Mouse (Mus musculus) MEL (cell line): ENCODE data around the gene Nptn. TPM values are rescaled to one million over a fixed set of nuclear protein-coding genes. Genes with fewer than 3 reads are reported as not detected.
A peak's percentile ranks its signal among the peaks of the same experiment; 100 is the strongest.

ENCODE experiments used
- DNase-seq: peaks from one replicate; pipeline ENCODE4 v3.0.0; 2011; ENCODE audit warnings: low read depth, low spot score
- H3K27ac ChIP-seq: 2 replicates; pipeline ENCODE4 v1.5.1; 2012; ENCODE audit warnings: low read depth, mild to moderate bottlenecking, control low read depth, low read length, moderate library complexity; ENCODE audit not compliant: control insufficient read depth
- H3K27me3 ChIP-seq, 2 experiments: fragments of 150-350 bp in 1 of 2; sonication (generic) in 1 of 2; 2 replicates each; pipeline ENCODE4 v1.6.1; 2012; ENCODE audit warnings: low read length in 2 of 2, mild to moderate bottlenecking in 2 of 2, improper control_type of control experiment in 1 of 2, moderate library complexity in 1 of 2; ENCODE audit not compliant: insufficient read depth in 2 of 2, control insufficient read depth in 1 of 2
- H3K36me3 ChIP-seq, 2 experiments: 2 replicates each; pipeline ENCODE4 v1.6.1; 2012 to 2014; ENCODE audit warnings: low read length in 2 of 2, improper control_type of control experiment in 1 of 2, inconsistent platforms in 1 of 2, mild to moderate bottlenecking in 1 of 2; ENCODE audit not compliant: insufficient read depth in 2 of 2, control insufficient read depth in 1 of 2
- H3K4me1 ChIP-seq, 2 experiments: fragments of 150-350 bp in 1 of 2; sonication (generic) in 1 of 2; 2 replicates each; pipeline ENCODE4 v1.6.1; 2012; ENCODE audit warnings: low read length in 2 of 2, improper control_type of control experiment in 1 of 2, mild to moderate bottlenecking in 1 of 2; ENCODE audit not compliant: insufficient read depth in 2 of 2, control insufficient read depth in 1 of 2
- H3K4me3 ChIP-seq, 2 experiments: fragments of 150-350 bp in 1 of 2; sonication (generic) in 1 of 2; 2 replicates each; pipeline ENCODE4 v1.5.1; 2012; ENCODE audit warnings: low read depth in 2 of 2, low read length in 2 of 2, mild to moderate bottlenecking in 2 of 2, moderate library complexity in 2 of 2, control low read depth in 1 of 2, improper control_type of control experiment in 1 of 2; ENCODE audit not compliant: control insufficient read depth in 1 of 2, insufficient read depth in 1 of 2
- H3K79me2 ChIP-seq: 2 replicates; pipeline ENCODE4 v1.6.1; 2012; ENCODE audit warnings: mild to moderate bottlenecking, low read length, moderate library complexity; ENCODE audit not compliant: control insufficient read depth, poor library complexity, insufficient read depth
- H3K9ac ChIP-seq: 2 replicates; pipeline ENCODE4 v1.6.1; 2012; ENCODE audit warnings: low read depth, mild to moderate bottlenecking, control low read depth, low read length, moderate library complexity; ENCODE audit not compliant: control insufficient read depth, poor library complexity, severe bottlenecking
- H3K9me3 ChIP-seq: fragments of 150-350 bp; sonication (generic); replicated peaks from 2 replicates; pipeline ENCODE4 v1.6.1; 2012; ENCODE audit warnings: mild to moderate bottlenecking, low read length, improper control_type of control experiment, moderate library complexity; ENCODE audit not compliant: insufficient read depth
- CHD1 ChIP-seq: IDR thresholded peaks from 2 replicates; pipeline ENCODE4 v1.6.1; 2012; ENCODE audit warnings: low read depth, mild to moderate bottlenecking, inconsistent platforms, low read length, improper control_type of control experiment
- CTCF ChIP-seq, 3 experiments: IDR thresholded peaks in 2 of 3; conservative IDR thresholded peaks in 1 of 3; 2 replicates each; pipeline ENCODE4 v1.5.1; 2011 to 2012; ENCODE audit warnings: low read length in 3 of 3, low read depth in 2 of 3, mild to moderate bottlenecking in 2 of 3, improper control_type of control experiment in 1 of 3, inconsistent platforms in 1 of 3, mixed read lengths in 1 of 3, moderate library complexity in 1 of 3; ENCODE audit not compliant: control insufficient read depth in 1 of 3, insufficient read depth in 1 of 3, poor library complexity in 1 of 3, severe bottlenecking in 1 of 3
- ELF1 ChIP-seq: IDR thresholded peaks from 2 replicates; pipeline ENCODE4 v1.6.1; 2014; ENCODE audit warnings: low read depth, mild to moderate bottlenecking, inconsistent platforms, low read length, improper control_type of control experiment, moderate library complexity
- EP300 ChIP-seq, 2 experiments: IDR thresholded peaks; 2 replicates each; pipeline ENCODE4 v1.6.1; 2011; ENCODE audit warnings: improper control_type of control experiment in 2 of 2, low read length in 2 of 2, low read depth in 1 of 2, mild to moderate bottlenecking in 1 of 2
- GATA1 ChIP-seq: IDR thresholded peaks from 2 replicates; pipeline ENCODE4 v1.6.1; 2011; ENCODE audit warnings: low read depth, low read length, improper control_type of control experiment
- HCFC1 ChIP-seq: IDR thresholded peaks from 2 replicates; pipeline ENCODE4 v1.6.1; 2012; ENCODE audit warnings: low read depth, mild to moderate bottlenecking, inconsistent platforms, low read length, improper control_type of control experiment, moderate library complexity
- MAFK ChIP-seq: IDR thresholded peaks from 2 replicates; pipeline ENCODE4 v1.6.1; 2011; ENCODE audit warnings: low read depth, mild to moderate bottlenecking, low read length, improper control_type of control experiment, borderline replicate concordance
- MYC ChIP-seq: IDR thresholded peaks from 2 replicates; pipeline ENCODE4 v1.6.1; 2011; ENCODE audit warnings: low read depth, mild to moderate bottlenecking, low read length, improper control_type of control experiment, moderate library complexity
- NRF1 ChIP-seq: IDR thresholded peaks from 2 replicates; pipeline ENCODE4 v1.6.1; 2014; ENCODE audit warnings: low read depth, mild to moderate bottlenecking, inconsistent platforms, low read length, improper control_type of control experiment, moderate library complexity; ENCODE audit not compliant: poor library complexity, insufficient read depth, severe bottlenecking
- POLR2AphosphoS5 ChIP-seq: IDR thresholded peaks from 2 replicates; pipeline ENCODE4 v1.6.1; 2012; ENCODE audit warnings: low read depth, borderline replicate concordance, mild to moderate bottlenecking, inconsistent platforms, low read length, moderate library complexity, mixed read lengths
- RAD21 ChIP-seq: IDR thresholded peaks from 2 replicates; pipeline ENCODE4 v1.6.1; 2011; ENCODE audit warnings: mild to moderate bottlenecking, low read depth, low read length, improper control_type of control experiment
- SIN3A ChIP-seq: IDR thresholded peaks from 2 replicates; pipeline ENCODE4 v1.6.1; 2012; ENCODE audit warnings: low read length, improper control_type of control experiment, inconsistent platforms
- TCF12 ChIP-seq: IDR thresholded peaks from 2 replicates; pipeline ENCODE4 v1.6.1; 2014; ENCODE audit warnings: low read depth, mild to moderate bottlenecking, inconsistent platforms, low read length, improper control_type of control experiment, moderate library complexity
- UBTF ChIP-seq: IDR thresholded peaks from 2 replicates; pipeline ENCODE4 v1.6.1; 2012; ENCODE audit warnings: low read depth, mild to moderate bottlenecking, inconsistent platforms, low read length, improper control_type of control experiment, moderate library complexity, borderline replicate concordance; ENCODE audit not compliant: insufficient read depth
- ZKSCAN1 ChIP-seq: IDR thresholded peaks from 2 replicates; pipeline ENCODE4 v1.6.1; 2012; ENCODE audit warnings: low read depth, mild to moderate bottlenecking, inconsistent platforms, low read length, improper control_type of control experiment, moderate library complexity
- ZNF384 ChIP-seq: IDR thresholded peaks from 2 replicates; pipeline ENCODE4 v1.6.1; 2012; ENCODE audit warnings: low read depth, mild to moderate bottlenecking, inconsistent platforms, low read length, improper control_type of control experiment
- polyA plus RNA-seq, 2 experiments: library from polyadenylated mRNA; stranded (reverse) in 1 of 2; unstranded in 1 of 2; fragments of >175 nt in 1 of 2; fragments of >200 nt in 1 of 2; gene quantifications; 2 replicates each; pipeline versions ENCODE4 v1.2.1 to v1.2.4; 2012; ENCODE audit warnings: low replicate concordance in 2 of 2, low read depth in 1 of 2; ENCODE audit not compliant: insufficient read length in 2 of 2, insufficient read depth in 1 of 2, missing spikeins in 1 of 2
- total RNA-seq: library from RNA; depleted of rRNA; stranded (reverse); fragments of 300-350 nt; gene quantifications from 2 replicates; pipeline ENCODE4 v1.2.3, GENCODE M21; 2012

Nptn gene
- total and polyA plus RNA-seq, 3 experiments: 71.4 to 199 TPM; not detected in 1

DNA sequence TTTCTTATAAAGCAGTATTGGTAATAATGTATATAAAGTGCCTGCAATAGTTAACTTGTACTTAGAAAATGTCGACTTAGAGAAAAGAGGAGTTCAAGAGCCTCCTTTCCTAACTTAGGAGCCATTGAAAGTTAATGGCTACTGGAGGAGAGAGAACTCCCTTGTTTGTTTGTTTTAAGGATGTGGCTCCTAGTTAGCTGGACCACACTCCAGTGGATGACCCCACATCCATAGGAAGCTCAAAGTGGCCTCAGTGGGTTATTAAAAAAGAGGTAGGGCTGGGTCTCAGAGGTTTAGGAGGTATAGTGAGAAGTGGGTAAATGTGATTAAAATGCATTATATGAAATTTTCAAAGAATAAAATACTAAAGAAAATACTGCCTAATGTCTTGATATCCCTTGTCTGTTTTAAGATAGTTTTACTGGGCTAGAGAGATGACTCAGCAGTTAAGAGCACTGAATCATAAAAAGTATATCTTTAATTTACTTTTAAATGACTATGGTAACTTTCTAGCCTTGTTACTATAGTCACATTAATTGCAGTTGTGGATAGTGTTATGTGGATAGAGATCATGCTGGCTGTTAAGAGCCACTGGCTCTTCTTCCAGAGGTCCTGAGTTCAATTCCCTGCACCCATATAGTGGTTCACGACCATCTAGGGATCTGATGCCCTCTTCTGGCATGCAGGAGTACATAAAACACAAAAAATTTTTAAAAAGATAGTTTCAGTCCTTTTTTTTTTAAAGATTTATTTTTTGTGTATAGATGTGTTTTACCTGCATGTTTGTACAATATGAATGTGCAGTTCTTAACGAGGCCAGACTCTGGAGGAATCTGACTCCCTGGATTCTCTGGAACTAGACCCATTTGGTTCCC lies 33.3 kb downstream of the Nptn start:
- peaks cover 14 to 35% of the 10 kb centered on the region in 2 experiments for H3K4me1 ChIP-seq
- TF ChIP-seq SIN3A (no peak), MAFK (peak; percentile 80; the same call in 1 of the 2 replicates), EP300 (IDR thresholded peaks at IDR 0.05; ENCODE audit: low read depth in 1 of 2, low read length in 2 of 2) (peak in 1 of 2 experiments; percentile 26; a peak in 1 of 4 replicates), ZNF384 (peak; percentile 38; the same call in 1 of the 2 replicates), CTCF (IDR thresholded peaks at IDR 0.05 in 2 of 3, conservative IDR thresholded peaks at IDR 0.05 in 1 of 3; ENCODE audit: control insufficient read depth in 1 of 3, insufficient read depth in 1 of 3, low read depth in 2 of 3, low read length in 3 of 3, poor library complexity in 1 of 3, severe bottlenecking in 1 of 3) (peak; percentile 5 to 26 (median 11); a peak in 2 of 6 replicates), RAD21 (peak; percentile 17; the same call in 1 of the 2 replicates), UBTF (no peak)

GRCm38 (mm10) chr9:58623009-58623408 lies 41.0 kb downstream of the Nptn start:
- no peaks in the 10 kb centered on the region for H3K27me3 ChIP-seq
- no peaks in the 10 kb centered on the region for H3K9me3 ChIP-seq
- H3K36me3 ChIP-seq: peaks cover 6 to 7% of the 10 kb centered on the region in 2 experiments
- H3K79me2 ChIP-seq: peaks cover 11% of the 10 kb centered on the region
- H3K4me1 ChIP-seq: peaks cover 0 to 5% of the 10 kb centered on the region in 2 experiments; a peak in 2 of 4 replicates
- TF ChIP-seq POLR2AphosphoS5: no peak
- TF ChIP-seq UBTF: no peak
- no peak for TF ChIP-seq SIN3A
- TF ChIP-seq ZNF384: no peak
- TF ChIP-seq ZKSCAN1: no peak
- no peak for TF ChIP-seq ELF1
- no peak for TF ChIP-seq TCF12
- TF ChIP-seq CHD1: no peak
- TF ChIP-seq GATA1: no peak
- TF ChIP-seq MYC: no peak
- TF ChIP-seq HCFC1: no peak
- no peak for TF ChIP-seq NRF1
- TF ChIP-seq, all 39 proteins: peak for 0
- H3K27ac ChIP-seq: no peak overlapping the region
- H3K4me3 ChIP-seq: no peak overlapping the region
- DNase-seq: no peak
- H3K9ac ChIP-seq: no peak overlapping the region

More for the DNA sequence above, 33.3 kb downstream of the Nptn start:
- H3K4me3 ChIP-seq: no peak overlapping the region
- H3K27me3 ChIP-seq: no peaks in the 10 kb centered on the region
- H3K79me2 ChIP-seq: peaks cover 28% of the 10 kb centered on the region
- no peaks in the 10 kb centered on the region for H3K9me3 ChIP-seq
- no peak overlapping the region for H3K9ac ChIP-seq
- peak overlapping the region; percentile 24; the same call in 1 of the 2 replicates for H3K27ac ChIP-seq
- peaks cover 0 to 39% of the 10 kb centered on the region in 2 experiments; a peak in 2 of 4 replicates for H3K36me3 ChIP-seq
- DNase-seq: peak; percentile 50
